In the genomic region with DNA sequence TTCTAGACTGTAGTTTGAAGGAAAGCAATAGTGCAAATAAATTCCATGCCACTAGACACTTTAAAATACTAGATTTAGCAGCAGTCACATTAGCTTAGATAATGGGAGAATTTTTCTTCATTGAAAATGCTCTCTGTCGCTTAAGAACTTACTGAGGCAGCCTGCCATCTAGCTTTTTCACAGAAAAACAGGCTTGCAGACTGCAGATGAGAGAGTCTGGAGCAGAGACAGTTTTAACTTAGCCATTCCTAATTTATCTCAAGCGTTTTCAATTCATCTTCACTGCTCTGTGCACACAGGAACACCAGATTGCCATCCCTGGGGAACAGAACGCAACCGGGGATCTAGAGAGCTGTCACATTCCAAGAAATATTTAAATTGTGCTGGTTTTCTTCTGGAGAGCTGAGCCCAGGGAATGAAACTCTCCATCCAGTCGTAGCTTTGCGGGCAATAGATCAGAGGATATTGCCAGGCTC, we compare ENCODE assay signal across 9 mouse cellular contexts. TPM values are rescaled to one million over a fixed set of nuclear protein-coding genes. Genes with fewer than 3 reads are reported as not detected.
A peak's percentile ranks its signal among the peaks of the same experiment; 100 is the strongest.
DNase-seq lines count a peak whose midpoint lies in the region; ATAC-seq lines count a peak whose summit lies in the region.
"Had no signal": no experiment of that assay in that cellular context is flagged by ENCODE, and none has a peak within 500 bp of the region (broad histone marks: within the 10 kb centered on the region; RNA-seq: fewer than 3 reads in every experiment).

A gene (plus strand): TSS at position 51 of the 476 bp plus-strand sequence.

- H3K4me1 ChIP-seq in neural tube, embryonic 11.5 days (ENCODE audit: control insufficient read depth, insufficient read depth, low read length) = no peaks in the 10 kb centered on the region
- no peaks in the 10 kb centered on the region for H3K4me1 ChIP-seq in hindbrain, embryonic 15.5 days (replicated peaks)
- H3K4me1 ChIP-seq: embryonic facial prominence, embryonic 15.5 days had no signal

- H3K27ac ChIP-seq in neural tube, embryonic 11.5 days (ENCODE audit: low read depth, low read length) = no peak within 1 kb of the TSS
- H3K27ac ChIP-seq in hindbrain, embryonic 15.5 days (replicated peaks) = peak within 1 kb of the TSS; percentile 74
- H3K27ac ChIP-seq: embryonic facial prominence, embryonic 15.5 days had no signal

- H3K36me3 ChIP-seq in neural tube, embryonic 11.5 days (ENCODE audit: control insufficient read depth, insufficient read depth, low read length) = no peaks in the 10 kb centered on the region
- no peaks in the 10 kb centered on the region for H3K36me3 ChIP-seq in hindbrain, embryonic 15.5 days
- H3K36me3 ChIP-seq: embryonic facial prominence, embryonic 15.5 days had no signal

- intact Hi-C loops in left cerebral cortex, postnatal 14 days (cut with DNase I) = no loop called here

- no peak; the same call in 1 of the 2 replicates for ATAC-seq in neural tube, embryonic 11.5 days (ENCODE audit: insufficient read depth, low FRiP score, low TSS enrichment)
- peak; percentile 86 for ATAC-seq in hindbrain, embryonic 15.5 days (ENCODE audit: low FRiP score, low read depth)

- peak; percentile 25 for DNase-seq in neural tube, embryonic 11.5 days (ENCODE audit: low spot score)
- DNase-seq in neural tube, embryonic 10.5 days (ENCODE audit: extremely low spot score, low spot score) = no peak
- peak; percentile 64 to 69 for DNase-seq in left cerebral cortex, postnatal 14 days (ENCODE audit: low spot score in 2 of 2)
- DNase-seq in right cerebral cortex, postnatal 4 days = peak; percentile 26
- DNase-seq in urinary bladder, postnatal 14 days (ENCODE audit: low spot score) = no peak
- no peak for DNase-seq in heart, postnatal 4 days
- DNase-seq in urinary bladder, postnatal 10 days (ENCODE audit: low spot score) = no peak

- H3K4me3 ChIP-seq in neural tube, embryonic 11.5 days (ENCODE audit: low read depth, low read length) = no peak within 1 kb of the TSS
- H3K4me3 ChIP-seq in hindbrain, embryonic 15.5 days = peak within 1 kb of the TSS; percentile 36
- H3K4me3 ChIP-seq: embryonic facial prominence, embryonic 15.5 days had no signal

- no peaks in the 10 kb centered on the region for H3K27me3 ChIP-seq in neural tube, embryonic 11.5 days (ENCODE audit: control insufficient read depth, insufficient read depth, low read length)
- no peaks in the 10 kb centered on the region for H3K27me3 ChIP-seq in hindbrain, embryonic 15.5 days
- H3K27me3 ChIP-seq: embryonic facial prominence, embryonic 15.5 days had no signal

- H3K9ac ChIP-seq in neural tube, embryonic 11.5 days (ENCODE audit: low read length) = no peak within 1 kb of the TSS
- peak within 1 kb of the TSS; percentile 22; the same call in 1 of the 2 replicates for H3K9ac ChIP-seq in hindbrain, embryonic 15.5 days
- H3K9ac ChIP-seq: embryonic facial prominence, embryonic 15.5 days had no signal

- H3K4me2 ChIP-seq in neural tube, embryonic 11.5 days (ENCODE audit: low read depth) = no peak within 1 kb of the TSS
- peak within 1 kb of the TSS; percentile 41 for H3K4me2 ChIP-seq in hindbrain, embryonic 15.5 days
- H3K4me2 ChIP-seq: embryonic facial prominence, embryonic 15.5 days had no signal

- H3K9me3 ChIP-seq in neural tube, embryonic 11.5 days (ENCODE audit: control insufficient read depth, low read length) = no peaks in the 10 kb centered on the region
- no peaks in the 10 kb centered on the region for H3K9me3 ChIP-seq in hindbrain, embryonic 15.5 days
- H3K9me3 ChIP-seq: embryonic facial prominence, embryonic 15.5 days had no signal

- 67% methylated on average over 6 of the region's 6 CpGs for WGBS in neural tube, embryonic 11.5 days
- 25% methylated on average over 6 of the region's 6 CpGs for WGBS in hindbrain, embryonic 15.5 days

RNA-seq across cellular contexts. Expression of the gene that starts here (rescaled TPM):
- polyA plus RNA-seq in neural tube, embryonic 11.5 days (2014; fragmentation: Nextera tagmentation; extraction: Ambion mirVana) = 2.6 and 2.8 TPM in 2 replicates
- 49.1 and 53.2 TPM in 2 replicates for polyA plus RNA-seq in hindbrain, embryonic 15.5 days (2015; fragmentation: Nextera tagmentation; extraction: Ambion mirVana)
- 10 to 100 TPM; 23.1 to 24.2 TPM for total RNA-seq in left cerebral cortex, postnatal 14 days (2021)
- not detected for total RNA-seq in heart, postnatal 4 days (2021)

Comparison
In these comparisons a context has a peak if more than half of its experiments do, and no peak if none do; other contexts are left out.
1. RNA of the gene that starts here (total RNA-seq): 23.1 to 24.2 TPM in left cerebral cortex, postnatal 14 days; not detected in heart, postnatal 4 days; every median in the first group is over 10 times any median in the second.
2. RNA of the gene that starts here (polyA plus RNA-seq): 49.1 to 53.2 TPM in hindbrain, embryonic 15.5 days; 2.6 to 2.8 TPM in neural tube, embryonic 11.5 days; every median in the first group is over 10 times any median in the second.
3. DNase-seq: peak in neural tube, embryonic 11.5 days (single experiment), left cerebral cortex, postnatal 14 days (2 of 2) and right cerebral cortex, postnatal 4 days (single experiment); none in neural tube, embryonic 10.5 days (single experiment), urinary bladder, postnatal 14 days (single experiment), heart, postnatal 4 days (single experiment) and urinary bladder, postnatal 10 days (single experiment).